Mouse (Mus musculus) forebrain, postnatal 0 days (tissue): ENCODE measurements around the gene Kctd20. TPM values are rescaled to one million over a fixed set of nuclear protein-coding genes. Genes with fewer than 3 reads are reported as not detected.
A peak's percentile ranks its signal among the peaks of the same experiment; 100 is the strongest.

Experiments used
- ATAC-seq: fragments of 200-750 bp; cut with Nextera tagmentation; 2 replicates; pipeline ENCODE4 v1.8.0; 2017; ENCODE audit warnings: mild to moderate bottlenecking, moderate library complexity
- DNase-seq: peaks from one replicate; pipeline ENCODE4 v3.0.0-alpha.2; 2015
- H3K27ac ChIP-seq: fragments of 300-500 bp; sonication (generic); 2 replicates; pipeline ENCODE4 v1.5.1; 2014; ENCODE audit warnings: low read depth, mild to moderate bottlenecking, antibody characterized with exemption, low read length, moderate library complexity, mixed read lengths
- H3K27me3 ChIP-seq: fragments of 300-500 bp; sonication (generic); 2 replicates; pipeline ENCODE4 v1.6.1; 2014; ENCODE audit warnings: mild to moderate bottlenecking, low read length, mixed read lengths; ENCODE audit not compliant: insufficient read depth
- H3K36me3 ChIP-seq: fragments of 300-500 bp; sonication (generic); 2 replicates; pipeline ENCODE4 v1.6.1; 2014; ENCODE audit warnings: mild to moderate bottlenecking, moderate library complexity; ENCODE audit not compliant: insufficient read depth
- H3K4me1 ChIP-seq: fragments of 300-500 bp; sonication (generic); 2 replicates; pipeline ENCODE4 v1.6.1; 2014; ENCODE audit warnings: antibody characterized with exemption; ENCODE audit not compliant: insufficient read depth
- H3K4me2 ChIP-seq: fragments of 300-500 bp; sonication (generic); 2 replicates; pipeline ENCODE4 v1.6.1; 2014; ENCODE audit warnings: low read depth, mild to moderate bottlenecking, moderate library complexity
- H3K4me3 ChIP-seq: fragments of 300-500 bp; sonication (generic); 2 replicates; pipeline ENCODE4 v1.5.1; 2014; ENCODE audit warnings: low read depth, low read length, mixed read lengths
- H3K9ac ChIP-seq: fragments of 300-500 bp; sonication (generic); 2 replicates; pipeline ENCODE4 v1.6.1; 2014; ENCODE audit warnings: mild to moderate bottlenecking
- H3K9me3 ChIP-seq: fragments of 300-500 bp; sonication (generic); 2 replicates; pipeline ENCODE4 v1.6.1; 2016; ENCODE audit warnings: low read length
- CTCF ChIP-seq: sonication (generic); IDR thresholded peaks from 2 replicates; pipeline ENCODE4 v1.5.1; 2016; ENCODE audit warnings: antibody characterized with exemption, control low read depth, low read depth
- WGBS: fragments of 180-500 bp; shearing (Covaris S2); extraction: QIAGEN DNeasy Blood & Tissue Kit; methylation state at CpG from one replicate; pipeline ENCODE4 v1.1.7; 2014; 5-methylcytosine and 5-hydroxymethylcytosine counted together
- polyA plus RNA-seq: library from polyadenylated mRNA; unstranded; fragments of >200 nt; fragmentation: Nextera tagmentation; extraction: Ambion mirVana; gene quantifications from 2 replicates; pipeline ENCODE4 v1.2.1, GENCODE M21; 2015
- total RNA-seq: library from RNA; depleted of rRNA; stranded (reverse); fragments of >200 nt; gene quantifications from 2 replicates; pipeline ENCODE4 v1.2.3, GENCODE M21; 2014

The Kctd20 gene
- total and polyA plus RNA-seq, 2 experiments from 2014 or later = 72.9 to 77.3 TPM

- H3K9ac ChIP-seq = no peak overlapping the region
- no peaks in the 10 kb centered on the region for H3K27me3 ChIP-seq
- no peaks in the 10 kb centered on the region for H3K4me1 ChIP-seq
- DNase-seq = no peak
- ATAC-seq = no peak
- no peak overlapping the region for H3K27ac ChIP-seq
- no peak overlapping the region for H3K4me3 ChIP-seq
- H3K4me2 ChIP-seq = no peak overlapping the region
- peaks cover 60% of the 10 kb centered on the region for H3K36me3 ChIP-seq
- H3K9me3 ChIP-seq = no peaks in the 10 kb centered on the region
- 88% methylated on average over 10 of the region's 10 CpGs for WGBS
- TF ChIP-seq CTCF = no peak
Measured at GRCm38 (mm10) chr17:28961596-28961995, 9.8 kb downstream of the Kctd20 start.

- no peaks in the 10 kb centered on the region for H3K4me1 ChIP-seq
- DNase-seq (no peak), ATAC-seq (no peak)
- H3K4me3 ChIP-seq = no peak overlapping the region
- H3K36me3 ChIP-seq = peaks cover 98% of the 10 kb centered on the region
- WGBS = 80% methylated on average over 11 of the region's 11 CpGs
- H3K4me2 ChIP-seq = no peak overlapping the region
- no peak for TF ChIP-seq CTCF
- no peak overlapping the region for H3K27ac ChIP-seq
- H3K9me3 ChIP-seq = no peaks in the 10 kb centered on the region
- no peaks in the 10 kb centered on the region for H3K27me3 ChIP-seq
- H3K9ac ChIP-seq = no peak overlapping the region
Measured at GRCm38 (mm10) chr17:28967021-28967610, 15.4 kb downstream of the Kctd20 start.

- ATAC-seq = no peak
- Histone ChIP-seq H3K4me2 (no peak overlapping the region), H3K27me3 (no peaks in the 10 kb centered on the region), H3K9ac (no peak overlapping the region), H3K4me1 (no peaks in the 10 kb centered on the region), H3K9me3 (no peaks in the 10 kb centered on the region), H3K27ac (no peak overlapping the region), H3K36me3 (peaks cover 95% of the 10 kb centered on the region), H3K4me3 (no peak overlapping the region)
- DNase-seq = no peak
- no peak for TF ChIP-seq CTCF
Measured at GRCm38 (mm10) chr17:28970122-28970521, 18.4 kb downstream of the Kctd20 start.

- H3K36me3 ChIP-seq = peaks cover 76% of the 10 kb centered on the region
- H3K27ac ChIP-seq = no peak overlapping the region
- no peak overlapping the region for H3K4me3 ChIP-seq
- no peak overlapping the region for H3K9ac ChIP-seq
- no peaks in the 10 kb centered on the region for H3K9me3 ChIP-seq
- no peak for TF ChIP-seq CTCF
- H3K4me2 ChIP-seq = no peak overlapping the region
- H3K27me3 ChIP-seq = no peaks in the 10 kb centered on the region
- H3K4me1 ChIP-seq = no peaks in the 10 kb centered on the region
- WGBS = 97% methylated on average over 4 of the region's 4 CpGs
- no peak for DNase-seq
- ATAC-seq = no peak
Measured at GRCm38 (mm10) chr17:28979091-28979490, 27.3 kb downstream of the Kctd20 start.

GRCm38 (mm10) chr17:28981081-28981480, 29.3 kb downstream of the Kctd20 start:
- H3K4me2 ChIP-seq = no peak overlapping the region
- H3K4me3 ChIP-seq = no peak overlapping the region
- no peaks in the 10 kb centered on the region for H3K9me3 ChIP-seq
- ATAC-seq (peak; percentile 32), DNase-seq (no peak)
- H3K27me3 ChIP-seq = no peaks in the 10 kb centered on the region
- peak overlapping the region; percentile 50 for H3K27ac ChIP-seq
- no peak for TF ChIP-seq CTCF
- no peak overlapping the region for H3K9ac ChIP-seq
- 63% methylated on average over 4 of the region's 4 CpGs for WGBS
- H3K36me3 ChIP-seq = peaks cover 72% of the 10 kb centered on the region
- no peaks in the 10 kb centered on the region for H3K4me1 ChIP-seq

GRCm38 (mm10) chr17:28982591-28982990, 30.8 kb downstream of the Kctd20 start:
- Histone ChIP-seq H3K4me2 (no peak overlapping the region), H3K9ac (no peak overlapping the region), H3K4me3 (no peak overlapping the region), H3K9me3 (no peaks in the 10 kb centered on the region), H3K4me1 (no peaks in the 10 kb centered on the region), H3K27ac (no peak overlapping the region), H3K36me3 (peaks cover 73% of the 10 kb centered on the region), H3K27me3 (no peaks in the 10 kb centered on the region)
- DNase-seq = no peak
- no peak for ATAC-seq
- no peak for TF ChIP-seq CTCF
- 54% methylated on average over 4 of the region's 4 CpGs for WGBS

GRCm38 (mm10) chr17:28984724-28985420, 33.1 kb downstream of the Kctd20 start:
- DNase-seq (no peak), ATAC-seq (no peak)
- WGBS = 94% methylated on average over 1 of the region's 1 CpGs
- Histone ChIP-seq H3K4me3 (no peak overlapping the region), H3K9ac (no peak overlapping the region), H3K4me2 (no peak overlapping the region), H3K4me1 (no peaks in the 10 kb centered on the region), H3K27ac (no peak overlapping the region), H3K36me3 (peaks cover 69% of the 10 kb centered on the region), H3K9me3 (no peaks in the 10 kb centered on the region), H3K27me3 (no peaks in the 10 kb centered on the region)
- no peak for TF ChIP-seq CTCF
